Mouse (Mus musculus) lung, adult 2 months (tissue): Measurements from ENCODE around the gene Tmem19. TPM values are rescaled to one million over a fixed set of nuclear protein-coding genes. Genes with fewer than 3 reads are reported as not detected.
A peak's percentile ranks its signal among the peaks of the same experiment; 100 is the strongest.

Experiments used
- DNase-seq: peaks from one replicate; pipeline ENCODE4 v3.0.0; 2022
- H3K4me1 ChIP-seq: fragments of 200-500 bp; 2 replicates; pipeline ENCODE4 v1.6.1; 2011; ENCODE audit warnings: low read length; ENCODE audit not compliant: control insufficient read depth, insufficient read depth
- H3K4me3 ChIP-seq: fragments of 200-500 bp; replicated peaks from 2 replicates; pipeline ENCODE3; 2011; ENCODE audit warnings: low read depth, mild to moderate bottlenecking, control low read depth, low read length; ENCODE audit errors: extremely low read depth
- CTCF ChIP-seq: fragments of 200-500 bp; IDR thresholded peaks from 2 replicates; pipeline ENCODE4 v1.5.1; 2011; ENCODE audit warnings: mild to moderate bottlenecking, low read length, control low read depth; ENCODE audit not compliant: insufficient read depth
- POLR2A ChIP-seq: fragments of 200-500 bp; IDR thresholded peaks from 2 replicates; pipeline ENCODE4 v1.6.1; 2011; ENCODE audit warnings: low read depth, mild to moderate bottlenecking, control low read depth, low read length, borderline replicate concordance; ENCODE audit errors: extremely low read depth
- WGBS: fragments of 180-500 bp; shearing (Covaris S2); methylation state at CpG from one replicate; pipeline ENCODE4 v1.1.7; 2018; 5-methylcytosine and 5-hydroxymethylcytosine counted together
- polyA plus RNA-seq: library from polyadenylated mRNA; depleted of rRNA; stranded (reverse); fragments of >200 nt; gene quantifications from 2 replicates; pipeline ENCODE4 v1.2.3, GENCODE M21; 2012

Tmem19 gene
- polyA plus RNA-seq, 1 experiment: 18.3 TPM

DNA sequence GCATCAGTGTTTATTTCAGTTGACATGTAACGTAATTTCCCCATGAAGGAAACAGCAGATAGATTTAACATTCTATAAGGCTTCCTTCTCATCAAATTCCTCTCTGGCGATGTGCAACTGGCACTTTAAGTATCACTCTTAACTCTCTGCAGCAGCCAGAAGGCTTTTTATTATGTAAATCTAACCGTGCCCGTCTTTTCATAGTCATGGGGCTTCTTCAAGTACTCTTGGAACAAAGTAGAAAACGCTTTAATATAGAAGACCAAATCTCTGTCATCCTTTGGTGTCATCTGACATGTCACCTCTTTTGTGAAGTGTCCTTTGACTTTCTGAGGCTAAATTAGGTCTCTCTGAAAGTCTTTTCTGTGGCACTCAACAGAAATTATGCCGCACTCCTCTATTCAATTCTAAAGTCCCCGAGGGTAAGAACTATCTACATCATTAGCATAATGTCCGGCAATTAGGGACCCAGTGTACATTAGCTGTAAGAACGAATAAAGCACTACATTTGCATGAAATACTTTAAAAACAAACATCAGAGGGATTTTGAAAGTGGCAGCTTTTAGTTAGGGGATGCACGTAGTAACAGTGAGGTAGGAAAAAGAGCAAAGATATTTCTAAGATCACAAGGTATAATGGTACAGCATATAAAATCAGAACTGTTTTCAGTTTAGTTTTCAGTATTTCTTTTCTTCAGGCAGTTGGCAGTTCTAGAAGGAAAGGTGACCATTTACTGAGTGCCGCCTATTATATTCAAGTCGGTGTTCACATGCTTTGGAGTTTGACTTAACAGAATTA lies 20.7 kb upstream of the Tmem19 start:
- WGBS: 31% methylated on average over 12 of the region's 12 CpGs
- TF ChIP-seq CTCF (no peak), POLR2A (no peak)
- DNase-seq: no peak
- peaks cover 5% of the 10 kb centered on the region; the same call in 1 of the 2 replicates for H3K4me1 ChIP-seq
- H3K4me3 ChIP-seq: no peak overlapping the region

DNA sequence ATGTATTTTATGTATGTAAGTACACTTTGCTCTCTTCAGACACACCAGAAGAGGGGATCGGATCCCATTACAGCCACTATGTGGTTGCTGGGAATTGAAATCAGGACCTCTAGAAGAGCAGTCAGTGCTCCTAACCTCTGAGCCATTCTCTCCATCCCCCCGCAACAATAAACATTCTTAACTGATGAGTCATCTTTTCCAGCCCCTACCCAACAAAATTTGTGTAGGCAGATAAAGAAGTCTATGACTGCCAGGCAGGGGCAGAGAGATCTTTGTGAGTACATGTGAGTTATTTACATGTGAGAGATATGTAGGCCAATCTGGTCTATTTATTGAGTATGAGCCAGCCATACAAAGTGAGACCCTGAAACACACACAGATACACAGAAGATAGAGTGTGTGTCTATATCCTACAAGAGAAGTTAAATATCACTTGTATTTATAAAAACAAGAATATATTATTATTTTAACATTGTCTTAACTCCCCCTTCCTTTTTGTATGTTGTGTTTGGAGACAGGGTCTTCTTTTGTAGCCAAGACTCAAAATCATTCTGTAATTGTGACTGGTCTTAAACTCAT lies 19.3 kb upstream of the Tmem19 start:
- WGBS: 81% methylated on average over 2 of the region's 2 CpGs
- no peak for DNase-seq
- no peak for TF ChIP-seq CTCF
- TF ChIP-seq POLR2A: no peak
- Histone ChIP-seq H3K4me1 (peaks cover 3% of the 10 kb centered on the region; the same call in 1 of the 2 replicates), H3K4me3 (no peak overlapping the region)

DNA sequence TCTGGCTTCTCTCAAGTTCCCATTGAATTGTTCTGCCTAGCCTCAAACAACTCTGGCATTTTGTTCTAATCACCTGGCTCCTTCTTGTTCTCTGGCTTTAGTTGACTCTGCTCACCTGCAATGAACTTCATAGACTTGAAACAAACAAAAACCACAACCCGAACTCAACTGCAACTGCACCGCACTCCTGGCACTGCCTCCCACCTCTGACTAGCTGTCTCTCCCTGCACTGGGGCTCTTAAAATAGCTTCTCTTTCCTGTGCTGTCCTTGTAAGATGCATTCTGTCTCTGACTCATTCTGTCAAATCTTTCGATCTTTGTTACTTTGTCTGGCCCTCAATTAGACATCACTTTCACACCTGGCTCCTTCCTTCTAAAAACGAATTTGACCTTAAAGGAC lies 850 bp upstream of the Tmem19 start:
- no peak overlapping the region for H3K4me3 ChIP-seq
- peaks cover 2% of the 10 kb centered on the region; the same call in 1 of the 2 replicates for H3K4me1 ChIP-seq
- TF ChIP-seq POLR2A (no peak), CTCF (no peak)
- WGBS: 66% methylated on average over 4 of the region's 4 CpGs
- DNase-seq: no peak

DNA sequence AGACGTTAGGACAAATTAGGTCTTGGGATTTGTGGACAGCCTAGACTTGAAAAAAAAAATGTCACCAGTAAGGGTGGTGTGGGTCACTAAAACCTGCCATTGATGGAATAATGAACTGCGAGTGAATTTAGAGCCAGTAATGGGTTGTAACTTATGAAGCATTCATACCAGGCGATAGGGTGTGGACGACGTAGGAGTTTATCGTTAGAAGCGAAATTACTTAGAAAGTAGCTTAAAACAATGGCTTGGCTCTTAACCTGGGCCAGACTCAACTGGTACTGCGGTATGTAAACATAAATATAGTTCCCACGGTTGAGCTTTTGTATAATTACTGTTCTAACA lies 293 bp upstream of the Tmem19 start:
- peaks cover 2% of the 10 kb centered on the region; the same call in 1 of the 2 replicates for H3K4me1 ChIP-seq
- TF ChIP-seq POLR2A (no peak), CTCF (no peak)
- WGBS: 4% methylated on average over 9 of the region's 9 CpGs
- H3K4me3 ChIP-seq: peak overlapping the region; percentile 78
- DNase-seq: no peak

DNA sequence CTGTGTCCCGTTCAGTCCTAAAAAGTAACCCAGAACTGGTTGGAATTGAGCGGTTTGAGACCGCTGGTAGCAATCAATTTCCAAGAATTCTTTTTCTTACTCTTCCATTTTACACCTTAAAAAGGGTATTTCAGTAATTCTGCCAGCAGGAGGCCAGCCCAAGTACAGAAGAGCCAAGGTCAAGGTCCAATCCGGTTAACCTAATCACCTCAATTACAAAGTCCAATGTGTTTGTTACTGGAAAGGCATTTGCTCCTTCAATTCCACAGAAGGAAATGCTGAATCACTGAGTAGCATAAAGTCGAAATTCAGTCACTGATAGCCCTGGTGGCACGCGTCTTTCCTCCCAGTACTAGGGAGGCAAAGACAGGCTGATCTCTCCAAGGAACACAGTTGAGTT lies 3.2 kb downstream of the Tmem19 start:
- TF ChIP-seq CTCF (no peak), POLR2A (no peak)
- no peak overlapping the region for H3K4me3 ChIP-seq
- peaks cover 2% of the 10 kb centered on the region; the same call in 1 of the 2 replicates for H3K4me1 ChIP-seq
- no peak for DNase-seq
- 89% methylated on average over 7 of the region's 7 CpGs for WGBS

DNA sequence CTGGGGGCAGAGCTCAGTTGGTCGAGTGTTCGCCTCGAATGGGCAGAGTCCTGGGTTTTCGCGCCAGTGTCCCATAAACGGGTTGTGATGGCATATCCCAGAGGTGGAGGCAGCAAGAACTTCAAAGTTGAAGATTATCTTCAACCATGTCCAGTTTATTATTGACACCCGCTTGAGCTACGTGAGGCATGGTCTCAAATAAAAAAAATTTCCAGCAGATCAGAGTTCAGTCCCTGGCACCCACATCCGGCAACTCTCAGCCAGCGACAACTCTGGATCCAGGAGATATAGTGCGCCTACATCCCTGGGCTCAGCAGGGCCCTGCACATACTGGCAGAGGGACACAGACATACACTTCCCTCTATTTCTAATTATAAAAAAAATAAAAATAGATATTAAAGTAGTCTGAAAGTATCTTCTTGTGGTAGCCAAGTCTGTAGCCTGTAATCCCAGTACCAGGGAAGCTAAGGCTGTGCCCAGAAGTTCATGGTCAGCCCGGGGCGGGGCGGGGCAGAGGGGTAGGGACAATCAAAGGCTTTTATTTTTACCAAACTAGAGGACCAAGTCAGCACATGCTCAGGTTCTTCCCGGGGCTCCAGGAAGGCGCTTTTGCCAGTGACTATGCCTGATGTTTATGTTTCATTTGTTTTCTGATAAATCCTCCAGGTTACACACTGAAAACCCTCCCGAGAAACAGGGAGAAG lies 3.9 kb downstream of the Tmem19 start:
- WGBS: 88% methylated on average over 17 of the region's 17 CpGs
- Histone ChIP-seq H3K4me1 (peaks cover 2% of the 10 kb centered on the region; the same call in 1 of the 2 replicates), H3K4me3 (no peak overlapping the region)
- TF ChIP-seq CTCF: no peak
- TF ChIP-seq POLR2A: no peak
- DNase-seq: no peak

DNA sequence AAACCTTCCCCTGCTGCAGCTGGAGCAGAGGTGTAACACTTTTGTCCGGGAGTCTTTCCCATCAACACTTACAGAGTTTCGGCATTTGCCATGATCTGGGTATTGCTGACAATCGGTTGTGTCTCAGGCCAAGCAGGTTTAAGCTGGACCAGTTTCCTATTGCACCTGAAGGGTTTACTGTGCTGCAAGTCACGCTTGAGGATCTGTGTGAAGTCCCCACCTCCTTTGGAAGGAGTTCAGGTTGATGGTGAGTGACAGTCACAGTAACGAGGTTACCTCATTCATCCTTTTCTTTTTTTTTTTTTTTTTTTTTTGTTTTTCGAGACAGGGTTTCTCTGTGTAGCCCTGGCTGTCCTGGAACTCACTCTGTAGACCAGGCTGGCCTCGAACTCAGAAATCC lies 6.2 kb downstream of the Tmem19 start:
- TF ChIP-seq CTCF (no peak), POLR2A (no peak)
- no peak overlapping the region for H3K4me3 ChIP-seq
- 88% methylated on average over 6 of the region's 7 CpGs for whole genome bisulfite sequencing
- no peaks in the 10 kb centered on the region; the same call in 1 of the 2 replicates for H3K4me1 ChIP-seq
- DNase-seq: no peak

- H3K4me1 ChIP-seq: no peaks in the 10 kb centered on the region
- no peak for TF ChIP-seq POLR2A
- TF ChIP-seq CTCF: no peak
- no peak overlapping the region for H3K4me3 ChIP-seq
- 84% methylated on average over 6 of the region's 6 CpGs for WGBS
- no peak for DNase-seq
Measured at GRCm38 (mm10) chr10:115355016-115355415, 7.3 kb downstream of the Tmem19 start.

GRCm38 (mm10) chr10:115354553-115354952 lies 7.7 kb downstream of the Tmem19 start:
- WGBS: 55% methylated on average over 6 of the region's 6 CpGs
- H3K4me3 ChIP-seq: no peak overlapping the region
- TF ChIP-seq CTCF (no peak), POLR2A (no peak)
- no peaks in the 10 kb centered on the region for H3K4me1 ChIP-seq
- DNase-seq: no peak
